Mouse (Mus musculus) erythroid progenitor cell, adult 5-6 weeks (primary cell): ENCODE measurements around the gene Ccl17. TPM values are rescaled to one million over a fixed set of nuclear protein-coding genes. Genes with fewer than 3 reads are reported as not detected.
A peak's percentile ranks its signal among the peaks of the same experiment; 100 is the strongest.
"Not testable (repeated sequence)": the region's sequence is repeated elsewhere in the genome, so short reads cannot be mapped to it uniquely, and the experiment has no call there.

ENCODE experiments used
- ATAC-seq: replicated peaks from 2 replicates; pipeline ENCODE4 v1.8.0; 2016; ENCODE audit warnings: moderate number of reproducible peaks, mild to moderate bottlenecking, moderate TSS enrichment, inconsistent platforms; ENCODE audit not compliant: poor library complexity, low FRiP score, severe bottlenecking
- total RNA-seq, 2 experiments: library from RNA; stranded (forward) in 1 of 2; stranded (reverse) in 1 of 2; fragments of 150-400 nt in 1 of 2; fragments of 186-747, 209-891 nt in 1 of 2; gene quantifications; 2 replicates each; pipeline versions ENCODE4 v1.2.3 to v1.2.4; 2015 to 2017; ENCODE audit warnings: low replicate concordance in 2 of 2

Ccl17 gene
- total RNA-seq, 2 experiments from 2014 or later = not detected

GRCm38 (mm10) chr8:94821381-94821780 is 11.1 kb downstream of the Ccl17 start:
- no peak for ATAC-seq

GRCm38 (mm10) chr8:94822637-94823560 is 12.6 kb downstream of the Ccl17 start:
- ATAC-seq = peak; percentile 90

- ATAC-seq = no peak
Observed at GRCm38 (mm10) chr8:94825170-94825569, 14.9 kb downstream of the Ccl17 start.

GRCm38 (mm10) chr8:94826210-94826609 is 16.0 kb downstream of the Ccl17 start:
- no peak for ATAC-seq

GRCm38 (mm10) chr8:94828284-94828683 is 18.0 kb downstream of the Ccl17 start:
- ATAC-seq = no peak

GRCm38 (mm10) chr8:94833901-94834405 is 23.7 kb downstream of the Ccl17 start:
- ATAC-seq = not testable (repeated sequence)

- ATAC-seq = not testable (repeated sequence)
Observed at GRCm38 (mm10) chr8:94835751-94836150, 25.5 kb downstream of the Ccl17 start.

- ATAC-seq = peak; percentile 15; the same call in 1 of the 2 replicates
Observed at GRCm38 (mm10) chr8:94836456-94837240, 26.4 kb downstream of the Ccl17 start.

- ATAC-seq = peak; percentile 93
Observed at GRCm38 (mm10) chr8:94837662-94838574, 27.7 kb downstream of the Ccl17 start, which contains the start of the genes Coq9 and Ciapin1. Coq9 (plus strand) TSS chr8:94838321. Ciapin1 (minus strand) TSS chr8:94838358.

GRCm38 (mm10) chr8:94838600-94838999 is 28.3 kb downstream of the Ccl17 start:
- ATAC-seq = peak; percentile 65

GRCm38 (mm10) chr8:94841183-94841582 is 30.9 kb downstream of the Ccl17 start:
- ATAC-seq = no peak

GRCm38 (mm10) chr8:94850049-94850448 is 39.8 kb downstream of the Ccl17 start:
- ATAC-seq = no peak

GRCm38 (mm10) chr8:94854761-94855160 is 44.5 kb downstream of the Ccl17 start:
- not testable (repeated sequence) for ATAC-seq

- 0 out of 2 replicates have a peak, but pooled peaks have one; percentile 3 for ATAC-seq
Observed at GRCm38 (mm10) chr8:94857011-94857345, 46.7 kb downstream of the Ccl17 start.

GRCm38 (mm10) chr8:94857346-94858173 is 47.3 kb downstream of the Ccl17 start, which contains the start of gene Polr2c:
Polr2c (plus strand) TSS chr8:94857450.
- peak; percentile 79 for ATAC-seq

- peak; percentile 72 for ATAC-seq
Observed at GRCm38 (mm10) chr8:94861352-94861910, 51.2 kb downstream of the Ccl17 start.
